13 mouse cellular contexts compared by ENCODE assay signal in the genomic region with DNA sequence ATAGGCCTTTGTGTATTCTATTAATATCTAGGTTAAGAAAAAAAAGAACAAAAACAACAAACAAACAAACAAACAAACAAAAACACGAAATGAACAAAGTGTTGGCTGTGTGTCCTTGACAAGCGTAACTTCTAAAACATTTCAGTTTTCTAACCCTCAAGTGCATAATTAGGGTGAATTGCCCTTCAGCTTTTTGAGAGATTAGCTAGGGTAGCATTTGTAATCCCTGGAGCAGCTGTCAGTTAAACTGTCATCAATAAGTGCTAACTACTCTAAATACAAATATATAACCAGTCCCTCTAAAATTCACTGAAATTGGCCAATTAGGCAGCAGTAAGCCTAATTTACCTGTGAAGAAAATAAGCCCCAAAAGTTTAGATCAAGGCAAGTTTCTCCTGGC.
"Had no signal": no experiment of that assay in that cellular context is flagged by ENCODE, and none has a peak within 500 bp of the region (broad histone marks: within the 10 kb centered on the region; RNA-seq: fewer than 3 reads in every experiment).

No protein-coding gene starts in this region.

- H3K4me2 ChIP-seq: kidney, embryonic 15.5 days; limb, embryonic 15.5 days; liver, embryonic 12.5 days; lung, embryonic 14.5 days; neural tube, embryonic 15.5 days had no signal

- H3K4me1 ChIP-seq: kidney, embryonic 15.5 days; limb, embryonic 15.5 days; liver, embryonic 12.5 days; neural tube, embryonic 15.5 days had no signal

- H3K9ac ChIP-seq: kidney, embryonic 15.5 days; limb, embryonic 15.5 days; liver, embryonic 12.5 days; lung, embryonic 14.5 days; neural tube, embryonic 15.5 days had no signal

- DNase-seq: kidney, adult 2 months; kidney, postnatal 14 days; lung, embryonic 14.5 days; lung, postnatal 10 days; lung, postnatal 4 days; right cerebral cortex, postnatal 25 days; thymus, postnatal 4 days had no signal

- ATAC-seq: liver, embryonic 12.5 days had no signal

- H3K27ac ChIP-seq: kidney, embryonic 15.5 days; limb, embryonic 15.5 days; liver, embryonic 12.5 days; neural tube, embryonic 15.5 days; stomach, postnatal 0 days had no signal

- H3K27me3 ChIP-seq: kidney, embryonic 15.5 days; limb, embryonic 15.5 days; liver, embryonic 12.5 days; neural tube, embryonic 15.5 days had no signal

- H3K36me3 ChIP-seq: kidney, embryonic 15.5 days; limb, embryonic 15.5 days; liver, embryonic 12.5 days; neural tube, embryonic 15.5 days had no signal

- H3K9me3 ChIP-seq: kidney, embryonic 15.5 days; limb, embryonic 15.5 days; liver, embryonic 12.5 days; neural tube, embryonic 15.5 days had no signal

- H3K4me3 ChIP-seq: kidney, embryonic 15.5 days; limb, embryonic 15.5 days; liver, embryonic 12.5 days; myocyte; neural tube, embryonic 15.5 days had no signal
